Mouse (Mus musculus): ENCODE results near the gene Fam71d.

Fam71d gene

GRCm38 (mm10) chr12:78773211-78773610, 81.9 kb downstream of the Fam71d start:
- DNase-seq (ENCODE audit: low read depth, low spot score): no peak

- no peak for DNase-seq (ENCODE audit: low read depth, low spot score)
These were observed 86.6 kb downstream of the Fam71d start for GRCm38 (mm10) chr12:78777916-78778315.

- DNase-seq (ENCODE audit: low read depth, low spot score): no peak
These were observed 87.2 kb downstream of the Fam71d start for GRCm38 (mm10) chr12:78778423-78779067.
